Mouse (Mus musculus) small intestine, adult 2 months (tissue): ENCODE results near the gene Abcb8. TPM values are rescaled to one million over a fixed set of nuclear protein-coding genes. Genes with fewer than 3 reads are reported as not detected.
A peak's percentile ranks its signal among the peaks of the same experiment; 100 is the strongest.

Experiments used
- H3K27ac ChIP-seq: fragments of 200-500 bp; 2 replicates; pipeline ENCODE4 v1.5.1; 2012; ENCODE audit warnings: low read depth, low read length, control low read depth, inconsistent platforms; ENCODE audit not compliant: insufficient read depth
- H3K27me3 ChIP-seq: fragments of 200-500 bp; 2 replicates; pipeline ENCODE4 v1.6.1; 2012; ENCODE audit warnings: mild to moderate bottlenecking, moderate library complexity, low read length, inconsistent platforms; ENCODE audit not compliant: control insufficient read depth, insufficient read depth
- H3K36me3 ChIP-seq: fragments of 200-500 bp; 2 replicates; pipeline ENCODE4 v1.6.1; 2012; ENCODE audit warnings: mild to moderate bottlenecking, low read length, control low read depth, inconsistent platforms; ENCODE audit not compliant: control insufficient read depth, insufficient read depth
- H3K4me1 ChIP-seq: fragments of 200-500 bp; 2 replicates; pipeline ENCODE4 v1.6.1; 2012; ENCODE audit warnings: low read length, inconsistent platforms, mixed read lengths; ENCODE audit not compliant: control insufficient read depth, insufficient read depth, insufficient read length
- H3K4me3 ChIP-seq: fragments of 200-500 bp; 2 replicates; pipeline ENCODE4 v1.5.1; 2012; ENCODE audit warnings: low read depth, mild to moderate bottlenecking, control low read depth, inconsistent platforms, low read length, moderate library complexity
- CTCF ChIP-seq: fragments of 200-500 bp; IDR thresholded peaks from 2 replicates; pipeline ENCODE4 v1.5.1; 2012; ENCODE audit warnings: low read depth, mild to moderate bottlenecking, control low read depth, inconsistent platforms, low read length, moderate library complexity, mixed read lengths; ENCODE audit not compliant: insufficient replicate concordance, insufficient read length; ENCODE audit errors: extremely low read depth
- POLR2A ChIP-seq: fragments of 200-500 bp; IDR thresholded peaks from 2 replicates; pipeline ENCODE4 v1.6.1; 2012; ENCODE audit warnings: low read depth, mild to moderate bottlenecking, control low read depth, inconsistent platforms, low read length, moderate library complexity
- WGBS: fragments of 180-500 bp; shearing (Covaris S2); methylation state at CpG from one replicate; pipeline ENCODE4 v1.1.7; 2018; 5-methylcytosine and 5-hydroxymethylcytosine counted together
- polyA plus RNA-seq: library from polyadenylated mRNA; depleted of rRNA; stranded (reverse); fragments of >200 nt; gene quantifications from 2 replicates; pipeline ENCODE4 v1.2.3, GENCODE M21; 2012

Gene Abcb8
- polyA plus RNA-seq, 1 experiment = 83.7 TPM

- Histone ChIP-seq H3K4me1 (peaks cover 16% of the 10 kb centered on the region), H3K36me3 (peaks cover 5% of the 10 kb centered on the region; the same call in 1 of the 2 replicates), H3K27ac (no peak overlapping the region), H3K27me3 (no peaks in the 10 kb centered on the region), H3K4me3 (no peak overlapping the region)
- no peak for TF ChIP-seq CTCF
- no peak for TF ChIP-seq POLR2A
- WGBS = 92% methylated on average over 10 of the region's 10 CpGs
These were observed 24.1 kb downstream of the Abcb8 start for GRCm38 (mm10) chr5:24417587-24417986.

GRCm38 (mm10) chr5:24420381-24420780 lies 26.9 kb downstream of the Abcb8 start:
- peaks cover 5% of the 10 kb centered on the region; the same call in 1 of the 2 replicates for H3K36me3 ChIP-seq
- no peak for TF ChIP-seq CTCF
- no peak for TF ChIP-seq POLR2A
- no peak overlapping the region for H3K27ac ChIP-seq
- H3K27me3 ChIP-seq = no peaks in the 10 kb centered on the region
- WGBS = 94% methylated on average over 9 of the region's 9 CpGs
- no peak overlapping the region for H3K4me3 ChIP-seq
- H3K4me1 ChIP-seq = peaks cover 7% of the 10 kb centered on the region; the same call in 1 of the 2 replicates

GRCm38 (mm10) chr5:24423129-24424003 lies 29.9 kb downstream of the Abcb8 start, which contains the start of the genes Cdk5 and Slc4a2:
Gene Cdk5, minus strand, starts transcription at chr5:24423530.
Gene Slc4a2, plus strand, starts transcription at chr5:24423837.
- WGBS = under 1% methylated on average over 46 of the region's 46 CpGs
- TF ChIP-seq CTCF = 0 out of 2 replicates have a peak, but pooled peaks have one; percentile 22
- peak; percentile 89 for TF ChIP-seq POLR2A
- H3K27ac ChIP-seq = peak within 1 kb of the TSS; percentile 97
- peak within 1 kb of the TSS; percentile 73 for H3K4me3 ChIP-seq
- peaks cover 5% of the 10 kb centered on the region; the same call in 1 of the 2 replicates for H3K36me3 ChIP-seq
- H3K27me3 ChIP-seq = no peaks in the 10 kb centered on the region
- peaks cover 26% of the 10 kb centered on the region for H3K4me1 ChIP-seq

- Histone ChIP-seq H3K36me3 (peaks cover 5% of the 10 kb centered on the region; the same call in 1 of the 2 replicates), H3K4me3 (peak overlapping the region; percentile 73), H3K4me1 (peaks cover 28% of the 10 kb centered on the region), H3K27me3 (no peaks in the 10 kb centered on the region), H3K27ac (peak overlapping the region; percentile 97)
- TF ChIP-seq POLR2A (no peak), CTCF (no peak)
- WGBS = 3% methylated on average over 21 of the region's 21 CpGs
These were observed 30.7 kb downstream of the Abcb8 start for GRCm38 (mm10) chr5:24424004-24424781.

GRCm38 (mm10) chr5:24424861-24425411 lies 31.5 kb downstream of the Abcb8 start:
- WGBS = under 1% methylated on average over 59 of the region's 60 CpGs
- H3K4me1 ChIP-seq = peaks cover 31% of the 10 kb centered on the region
- TF ChIP-seq POLR2A = no peak; the same call in 1 of the 2 replicates
- no peak for TF ChIP-seq CTCF
- H3K27me3 ChIP-seq = no peaks in the 10 kb centered on the region
- peaks cover 7% of the 10 kb centered on the region for H3K36me3 ChIP-seq
- H3K4me3 ChIP-seq = peak overlapping the region; percentile 73
- peak overlapping the region; percentile 97 for H3K27ac ChIP-seq

- Histone ChIP-seq H3K27me3 (no peaks in the 10 kb centered on the region), H3K27ac (no peak overlapping the region), H3K4me3 (peak overlapping the region; percentile 73), H3K4me1 (peaks cover 31% of the 10 kb centered on the region), H3K36me3 (peaks cover 12% of the 10 kb centered on the region)
- WGBS = under 1% methylated on average over 25 of the region's 30 CpGs
- TF ChIP-seq POLR2A = no peak
- no peak for TF ChIP-seq CTCF
These were observed 32.1 kb downstream of the Abcb8 start for GRCm38 (mm10) chr5:24425421-24426036.
